Mouse (Mus musculus) heart, adult 9 months (tissue): ENCODE measurements around the gene Arsg.
A peak's percentile ranks its signal among the peaks of the same experiment; 100 is the strongest.

Source experiments
- DNase-seq, 2 experiments: peaks; one replicate each; pipeline ENCODE4 v3.0.0; 2022; ENCODE audit warnings: low spot score in 2 of 2

Gene Arsg

GRCm38 (mm10) chr11:109546305-109547001 is 73.3 kb downstream of the Arsg start:
- DNase-seq = no peak

DNA sequence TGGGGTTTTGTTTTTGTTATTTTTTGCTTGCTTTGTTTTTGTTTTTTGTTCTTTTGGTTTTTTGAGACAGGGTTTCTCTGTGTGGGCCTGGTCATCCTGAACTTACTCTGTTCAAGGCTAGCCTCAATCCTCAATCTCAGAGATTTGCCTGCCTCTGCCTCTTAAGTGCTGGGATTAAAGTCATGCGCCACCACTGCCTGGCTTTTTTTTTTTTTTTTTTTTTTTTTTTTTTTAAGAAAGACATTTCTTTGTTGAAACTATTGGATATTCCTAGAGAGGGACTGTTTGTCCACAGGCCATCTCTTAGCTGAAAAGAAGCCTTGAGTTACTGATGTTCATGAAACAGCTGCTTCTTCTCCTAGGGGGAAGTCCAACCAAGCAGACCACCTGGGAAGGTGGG is 74.5 kb downstream of the Arsg start:
- DNase-seq = no peak

DNA sequence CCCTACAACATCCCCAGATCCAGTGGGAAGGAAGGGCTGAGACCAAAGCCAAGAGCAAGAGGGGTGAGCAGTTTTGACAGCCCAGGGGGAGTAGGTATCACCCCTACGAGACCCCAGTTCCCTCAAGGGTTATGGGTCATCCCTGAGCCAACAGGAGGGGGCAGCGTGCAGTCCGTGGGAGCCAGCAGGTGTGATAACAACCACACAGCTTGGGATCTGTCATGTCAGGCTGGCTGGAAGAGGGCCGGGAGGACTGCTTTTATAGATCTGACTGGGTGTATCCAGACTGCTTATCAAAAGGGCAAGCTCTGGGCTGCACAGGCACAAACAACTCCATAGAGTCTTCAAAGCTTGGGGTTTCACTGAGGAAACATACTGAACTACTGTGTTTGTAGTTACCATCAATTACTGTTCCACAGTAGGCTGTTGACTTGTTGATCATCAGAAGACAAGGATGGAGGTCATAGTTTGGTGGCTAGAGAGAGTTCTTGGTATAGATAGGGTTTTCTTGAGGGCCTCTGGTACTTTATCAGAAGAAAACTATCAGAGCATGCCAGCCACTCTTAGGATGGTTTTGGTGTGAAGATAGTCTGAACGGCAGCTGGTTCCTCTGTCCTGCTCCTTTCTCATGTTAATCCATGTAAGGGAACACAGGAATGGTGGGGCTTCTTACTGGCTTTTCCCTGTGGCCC is 76.6 kb downstream of the Arsg start:
- DNase-seq = no peak

DNA sequence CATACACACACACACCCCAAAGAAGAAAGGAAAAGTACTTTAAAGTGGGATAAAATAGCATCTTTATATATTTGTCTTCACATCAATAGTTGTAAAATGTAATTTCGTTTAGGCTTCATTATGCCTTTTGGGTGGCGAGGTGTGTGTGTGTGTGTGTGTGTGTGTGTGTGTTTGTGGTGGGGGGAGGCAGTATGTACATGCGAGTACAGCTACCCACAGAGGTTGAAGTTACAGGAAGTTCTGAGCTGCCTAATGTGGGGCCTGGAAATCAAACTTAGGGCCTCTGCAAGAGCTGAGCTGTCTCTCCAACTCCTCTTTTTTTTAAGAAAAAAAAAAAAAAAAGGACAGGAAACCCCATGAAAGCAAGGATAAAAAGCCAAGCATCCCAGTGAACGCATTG is 80.7 kb downstream of the Arsg start:
- DNase-seq = no peak

DNA sequence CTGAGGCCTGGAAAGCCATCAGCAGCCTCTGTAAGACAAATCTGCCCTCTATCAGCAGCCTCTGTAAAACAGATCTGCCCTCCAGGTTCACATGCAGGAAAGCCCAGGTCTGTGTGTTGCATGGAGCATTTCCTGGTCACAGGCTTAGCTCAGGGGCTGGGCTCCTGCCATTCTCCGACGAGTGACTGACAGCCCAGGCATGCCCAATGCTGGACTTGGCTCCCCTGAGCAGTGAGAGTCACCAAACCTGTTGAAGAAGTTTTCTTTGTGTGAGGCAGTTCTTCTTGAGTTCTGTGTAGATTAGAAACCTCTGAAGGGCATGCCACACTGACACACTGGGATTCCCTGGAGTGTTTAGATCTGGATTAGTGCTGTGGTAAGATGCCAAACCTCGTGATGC is 81.3 kb downstream of the Arsg start:
- no peak for DNase-seq

DNA sequence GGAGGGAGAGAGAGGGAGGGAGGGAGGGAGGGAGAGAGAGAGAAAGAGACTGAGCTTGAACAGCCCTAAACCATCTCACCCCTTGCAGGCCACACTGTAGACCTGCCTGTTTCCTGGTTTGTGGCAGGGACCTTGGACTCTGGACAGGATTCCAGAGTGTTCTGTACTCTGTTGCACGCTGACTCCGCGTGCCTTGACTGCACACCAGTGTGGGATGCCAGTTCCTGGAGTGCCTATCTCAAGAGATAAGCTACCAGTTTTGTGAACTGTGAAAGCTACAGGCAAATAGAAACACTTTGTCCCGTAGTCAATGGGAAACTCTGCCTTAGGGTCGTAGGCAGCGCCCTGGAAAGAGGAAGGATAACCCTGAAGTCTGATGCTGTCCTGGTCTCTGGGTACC is 83.0 kb downstream of the Arsg start:
- no peak for DNase-seq

- DNase-seq = no peak
Observed at GRCm38 (mm10) chr11:109557419-109557818, 84.2 kb downstream of the Arsg start.

- peak; percentile 24 to 51 for DNase-seq
Observed at GRCm38 (mm10) chr11:109559241-109559640, 86.1 kb downstream of the Arsg start.

- DNase-seq = peak; percentile 39
Observed at GRCm38 (mm10) chr11:109560793-109561257, 87.7 kb downstream of the Arsg start.

DNA sequence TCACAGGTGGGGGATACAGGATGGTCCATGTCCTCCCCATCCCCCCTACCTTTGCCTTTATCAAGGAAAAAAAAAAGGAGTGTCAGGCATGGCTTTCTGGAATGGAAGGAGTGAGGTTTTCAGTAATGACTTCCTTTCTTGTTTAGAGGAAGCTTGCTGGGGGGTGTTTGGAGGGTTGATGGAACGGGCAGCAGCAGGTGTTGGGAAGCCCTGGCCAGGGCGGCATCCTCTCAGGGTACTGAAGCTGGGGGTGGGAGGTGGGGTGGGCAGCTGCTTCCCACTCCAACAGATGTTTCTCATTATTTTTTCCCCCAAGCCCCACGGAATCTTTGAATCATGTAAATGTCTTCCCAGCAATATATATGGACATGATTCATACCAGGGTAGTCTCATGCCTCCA is 88.3 kb downstream of the Arsg start:
- no peak for DNase-seq

DNA sequence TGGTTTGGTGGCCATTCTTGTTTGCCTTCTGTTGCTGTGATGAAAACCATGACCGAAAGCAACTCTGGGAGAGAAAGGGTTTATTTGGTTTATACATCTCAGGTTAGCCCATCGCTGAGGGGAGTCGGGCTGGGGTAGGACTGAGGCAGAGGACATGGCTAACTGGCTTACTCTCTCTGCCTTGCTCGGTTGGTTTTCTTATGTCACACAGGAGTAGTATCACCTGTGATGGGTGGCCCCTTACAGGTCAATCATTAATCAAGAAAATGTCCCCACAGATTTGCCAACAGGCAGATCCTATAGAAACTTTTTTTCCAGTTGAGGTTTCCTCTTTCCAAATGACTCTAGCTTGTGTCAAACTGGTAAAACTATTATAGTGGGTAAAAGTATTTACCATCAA is 90.5 kb downstream of the Arsg start:
- DNase-seq = no peak

- no peak for DNase-seq
Observed at GRCm38 (mm10) chr11:109564466-109565214, 91.5 kb downstream of the Arsg start.

- no peak for DNase-seq
Observed at GRCm38 (mm10) chr11:109569007-109569618, 95.9 kb downstream of the Arsg start.

GRCm38 (mm10) chr11:109569809-109570208 is 96.6 kb downstream of the Arsg start:
- DNase-seq = peak in 1 of 2 experiments; percentile 42

DNA sequence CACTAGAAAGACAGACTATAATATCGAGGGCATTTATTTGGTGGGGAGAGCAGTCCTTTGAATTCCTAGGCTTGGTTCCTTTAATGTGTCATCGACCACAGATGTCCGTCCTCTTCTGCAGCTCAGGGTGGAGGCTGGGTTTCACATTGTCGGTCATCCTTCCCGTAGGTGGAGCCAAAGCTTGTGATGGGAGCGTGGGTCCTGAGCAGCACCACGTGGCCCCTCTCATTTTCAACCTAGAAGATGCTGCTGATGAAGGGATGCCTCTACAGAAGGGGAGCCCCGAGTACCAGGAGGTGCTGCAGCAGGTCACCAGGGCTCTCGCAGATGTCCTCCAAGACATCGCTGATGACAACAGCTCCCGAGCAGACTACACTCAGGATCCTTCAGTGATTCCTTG is 98.9 kb downstream of the Arsg start:
- DNase-seq = no peak

GRCm38 (mm10) chr11:109574604-109575003 is 101.4 kb downstream of the Arsg start:
- DNase-seq = no peak

GRCm38 (mm10) chr11:109575832-109576231 is 102.7 kb downstream of the Arsg start:
- no peak for DNase-seq

DNA sequence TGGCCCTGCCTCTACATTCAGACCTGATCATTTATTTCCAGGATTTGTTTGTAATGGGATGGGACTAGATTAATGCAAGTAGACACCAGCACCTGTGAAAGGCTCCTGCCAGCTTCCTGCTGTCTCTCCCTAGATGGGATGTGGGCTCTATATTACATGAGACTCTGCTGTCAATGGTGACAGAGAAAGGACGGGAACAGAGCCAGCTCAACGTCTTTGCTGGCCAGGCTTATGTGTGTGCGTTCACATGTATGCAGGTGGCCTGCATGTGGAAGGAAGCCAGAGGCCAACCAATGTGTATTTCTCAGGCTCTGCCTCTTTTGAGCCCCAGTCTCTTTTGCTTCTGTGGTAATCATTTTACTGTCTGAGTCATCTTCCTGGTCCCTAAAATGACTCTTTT is 105.4 kb downstream of the Arsg start:
- no peak for DNase-seq

- no peak for DNase-seq
Observed at GRCm38 (mm10) chr11:109579999-109580398, 106.8 kb downstream of the Arsg start.

DNA sequence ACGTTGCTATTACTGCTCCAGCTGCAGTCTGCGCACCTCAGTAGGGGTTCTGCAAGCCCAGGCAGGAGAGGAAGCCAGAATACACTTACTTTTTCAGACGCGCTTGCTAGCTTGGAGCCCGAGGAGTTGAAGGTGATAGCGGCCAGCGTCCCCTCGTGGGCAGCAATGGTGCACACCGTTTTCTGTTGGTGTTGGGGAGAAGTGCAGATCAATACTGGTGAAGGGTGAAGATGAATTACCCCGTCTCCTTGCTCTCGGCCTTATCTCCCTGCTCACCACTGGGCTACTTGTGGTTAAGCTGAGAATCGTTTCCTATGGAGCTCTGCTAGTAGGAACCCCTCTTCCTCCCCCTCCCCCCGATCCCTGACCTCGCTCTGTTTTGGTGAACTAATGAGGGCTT is 110.8 kb downstream of the Arsg start:
- no peak for DNase-seq

DNA sequence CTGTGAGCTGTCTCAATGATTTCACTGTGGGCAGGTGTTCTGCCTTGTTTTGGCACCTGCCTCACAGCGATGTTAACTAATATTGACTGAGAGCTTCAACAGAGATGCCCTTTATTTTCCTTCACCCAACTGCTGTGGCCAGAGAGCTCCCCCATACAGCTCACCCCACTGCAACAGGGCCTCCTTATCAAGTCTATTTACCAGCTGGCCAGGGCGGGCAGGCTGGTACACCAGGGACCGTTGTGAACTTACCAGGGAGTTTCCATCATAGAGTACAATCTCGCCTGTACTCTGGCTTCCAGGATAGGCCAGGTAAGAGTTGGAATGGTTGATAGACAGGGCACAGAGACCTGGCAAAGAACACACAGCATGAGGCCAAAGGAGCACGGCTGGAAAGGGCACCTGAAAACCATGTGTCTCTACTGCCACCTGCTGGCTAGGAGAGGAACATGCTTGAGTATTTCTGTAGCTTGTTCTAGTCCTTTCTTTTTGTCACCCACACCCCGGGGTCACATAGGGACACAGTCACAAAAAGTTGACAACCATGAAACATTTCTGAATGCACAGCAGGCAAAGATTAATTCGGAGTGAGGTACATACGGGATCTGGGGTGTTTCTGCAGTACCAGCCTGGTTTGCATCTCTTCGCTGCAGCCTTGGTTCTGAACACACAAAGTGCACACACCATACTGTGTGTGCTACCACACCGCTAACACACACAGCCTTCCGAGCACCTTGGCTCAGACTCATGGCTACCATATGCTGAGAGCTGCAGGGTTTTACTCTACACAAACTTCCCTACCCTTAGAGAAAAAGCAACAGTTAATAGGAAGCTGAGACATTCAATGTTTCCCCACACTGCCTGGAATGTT is 111.9 kb downstream of the Arsg start:
- DNase-seq = peak; percentile 35 to 70
